Mouse (Mus musculus): ENCODE measurements around the gene Sh3bgr. TPM values are rescaled to one million over a fixed set of nuclear protein-coding genes. Genes with fewer than 3 reads are reported as not detected.

Sh3bgr gene
- total and polyA plus RNA-seq, 3 experiments, result 1.1 to 2.0 TPM; not detected in 1

DNA sequence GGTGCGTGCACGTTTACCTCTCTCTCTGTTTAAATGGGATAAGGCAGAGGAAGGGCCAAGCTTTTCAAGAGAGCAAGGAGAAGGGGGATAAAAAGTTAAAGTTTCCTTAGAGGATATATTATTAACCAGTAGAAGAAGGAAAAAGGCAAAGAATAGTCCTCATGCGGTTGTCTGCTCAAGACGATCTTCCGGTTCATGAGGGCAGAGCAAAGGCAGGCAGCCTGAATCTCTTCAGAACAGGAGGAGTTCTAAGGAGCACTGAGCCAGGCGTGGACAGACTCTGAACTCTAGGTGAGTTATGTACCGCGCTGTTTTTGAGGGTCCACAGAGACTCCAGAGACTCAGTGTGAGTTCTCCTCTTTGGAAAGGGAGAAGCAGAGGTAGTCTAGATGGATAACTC, 58.2 kb downstream of the Sh3bgr start:
- Histone ChIP-seq H3K79me2 (ENCODE audit: control insufficient read depth, insufficient read depth, low read length, poor library complexity) (no peaks in the 10 kb centered on the region), H3K36me3 (ENCODE audit: control insufficient read depth in 1 of 2, insufficient read depth in 2 of 2, low read length in 2 of 2) (no peaks in the 10 kb centered on the region), H3K9me3 (replicated peaks; ENCODE audit: insufficient read depth, low read length) (no peaks in the 10 kb centered on the region), H3K4me1 (ENCODE audit: control insufficient read depth in 1 of 2, insufficient read depth in 2 of 2, low read length in 2 of 2) (no peaks in the 10 kb centered on the region), H3K27me3 (ENCODE audit: control insufficient read depth in 1 of 2, insufficient read depth in 2 of 2, low read length in 2 of 2) (peaks cover 0 to 2% of the 10 kb centered on the region in 2 experiments; a peak in 1 of 4 replicates), H3K9ac (ENCODE audit: control insufficient read depth, low read depth, low read length, poor library complexity, severe bottlenecking) (no peak overlapping the region), H3K27ac (ENCODE audit: control insufficient read depth, low read depth, low read length) (no peak overlapping the region), H3K4me3 (ENCODE audit: control insufficient read depth in 1 of 2, insufficient read depth in 1 of 2, low read depth in 2 of 2, low read length in 2 of 2) (no peak overlapping the region)
- no peak for DNase-seq (ENCODE audit: low read depth, low spot score)
- TF ChIP-seq POLR2AphosphoS2 (IDR thresholded peaks at IDR 0.05; ENCODE audit: low read length), result no peak
- no peak for TF ChIP-seq HCFC1 (IDR thresholded peaks at IDR 0.05; ENCODE audit: low read depth, low read length)

- H3K9ac ChIP-seq (ENCODE audit: control insufficient read depth, low read depth, low read length, poor library complexity, severe bottlenecking), result no peak overlapping the region
- no peak overlapping the region for H3K27ac ChIP-seq (ENCODE audit: control insufficient read depth, low read depth, low read length)
- no peak overlapping the region for H3K4me3 ChIP-seq (ENCODE audit: control insufficient read depth in 1 of 2, insufficient read depth in 1 of 2, low read depth in 2 of 2, low read length in 2 of 2)
- no peaks in the 10 kb centered on the region for H3K9me3 ChIP-seq (replicated peaks; ENCODE audit: insufficient read depth, low read length)
- no peaks in the 10 kb centered on the region for H3K4me1 ChIP-seq (ENCODE audit: control insufficient read depth in 1 of 2, insufficient read depth in 2 of 2, low read length in 2 of 2)
- no peaks in the 10 kb centered on the region for H3K27me3 ChIP-seq (ENCODE audit: control insufficient read depth in 1 of 2, insufficient read depth in 2 of 2, low read length in 2 of 2)
- TF ChIP-seq MAX (IDR thresholded peaks at IDR 0.05; ENCODE audit: low read length), result no peak
- TF ChIP-seq MAZ (IDR thresholded peaks at IDR 0.05; ENCODE audit: low read depth, low read length), result no peak
- TF ChIP-seq MXI1 (IDR thresholded peaks at IDR 0.05; ENCODE audit: low read depth, low read length), result no peak
- TF ChIP-seq ZNF384 (IDR thresholded peaks at IDR 0.05; ENCODE audit: low read depth, low read length), result no peak
- TF ChIP-seq MYB (IDR thresholded peaks at IDR 0.05; ENCODE audit: low read depth, low read length), result no peak
- TF ChIP-seq ETS1 (IDR thresholded peaks at IDR 0.05; ENCODE audit: low read depth, low read length), result no peak
- TF ChIP-seq E2F4 (IDR thresholded peaks at IDR 0.05; ENCODE audit: borderline replicate concordance, low read depth, low read length), result no peak
- TF ChIP-seq TCF12 (IDR thresholded peaks at IDR 0.05; ENCODE audit: low read depth, low read length), result no peak
- no peak for TF ChIP-seq CTCF (IDR thresholded peaks at IDR 0.05 in 2 of 3, conservative IDR thresholded peaks at IDR 0.05 in 1 of 3; ENCODE audit: control insufficient read depth in 1 of 3, insufficient read depth in 1 of 3, low read depth in 2 of 3, low read length in 3 of 3, poor library complexity in 1 of 3, severe bottlenecking in 1 of 3)
- no peak for TF ChIP-seq POLR2AphosphoS2 (IDR thresholded peaks at IDR 0.05; ENCODE audit: low read length)
- TF ChIP-seq TAL1 (IDR thresholded peaks at IDR 0.05; ENCODE audit: low read length), result no peak
- no peak for TF ChIP-seq USF2 (IDR thresholded peaks at IDR 0.05; ENCODE audit: borderline replicate concordance in 1 of 2, insufficient read depth in 1 of 2, low read depth in 1 of 2, low read length in 2 of 2)
- TF ChIP-seq MEF2A (IDR thresholded peaks at IDR 0.05; ENCODE audit: extremely low read depth, insufficient replicate concordance, low read depth, low read length, poor library complexity, severe bottlenecking), result no peak
- TF ChIP-seq RCOR1 (IDR thresholded peaks at IDR 0.05; ENCODE audit: low read depth, low read length), result no peak
- no peaks in the 10 kb centered on the region for H3K79me2 ChIP-seq (ENCODE audit: control insufficient read depth, insufficient read depth, low read length, poor library complexity)
- no peak for DNase-seq (ENCODE audit: low read depth, low spot score)
- no peaks in the 10 kb centered on the region for H3K36me3 ChIP-seq (ENCODE audit: control insufficient read depth in 1 of 2, insufficient read depth in 2 of 2, low read length in 2 of 2)
Measured at GRCm38 (mm10) chr16:96271736-96272135, 71.5 kb downstream of the Sh3bgr start.

Data from MEL (cell line).